Mouse (Mus musculus): ENCODE results near the gene Dnajc5. TPM values are rescaled to one million over a fixed set of nuclear protein-coding genes. Genes with fewer than 3 reads are reported as not detected.

The Dnajc5 gene
- polyA plus RNA-seq, 1 experiment from 2014 or later = 140 TPM

- WGBS = 79% methylated on average over 7 of the region's 7 CpGs
- H3K4me3 ChIP-seq = no peak overlapping the region
- no peak overlapping the region for H3K4me2 ChIP-seq
- H3K27me3 ChIP-seq = no peaks in the 10 kb centered on the region
- H3K9ac ChIP-seq = no peak overlapping the region
- no peaks in the 10 kb centered on the region for H3K9me3 ChIP-seq (replicated peaks)
- no peak overlapping the region for H3K27ac ChIP-seq
- H3K4me1 ChIP-seq = no peaks in the 10 kb centered on the region
- H3K36me3 ChIP-seq (ENCODE audit: poor library complexity, severe bottlenecking) = 0 out of 2 replicates have a peak, but pooled peaks cover 13% of the 10 kb centered on the region
- no peak for ATAC-seq
Observed at GRCm38 (mm10) chr2:181568272-181569008, 48.2 kb downstream of the Dnajc5 start.

GRCm38 (mm10) chr2:181569856-181570255 lies 49.6 kb downstream of the Dnajc5 start:
- Histone ChIP-seq H3K4me1 (no peaks in the 10 kb centered on the region), H3K9me3 (replicated peaks) (no peaks in the 10 kb centered on the region), H3K27ac (no peak overlapping the region), H3K27me3 (no peaks in the 10 kb centered on the region), H3K4me3 (no peak overlapping the region), H3K36me3 (ENCODE audit: poor library complexity, severe bottlenecking) (peaks cover 25% of the 10 kb centered on the region; the same call in 1 of the 2 replicates), H3K4me2 (no peak overlapping the region), H3K9ac (no peak overlapping the region)
- 95% methylated on average over 10 of the region's 10 CpGs for WGBS
- no peak for ATAC-seq

GRCm38 (mm10) chr2:181570375-181570774 lies 50.1 kb downstream of the Dnajc5 start:
- H3K27me3 ChIP-seq = no peaks in the 10 kb centered on the region
- no peak overlapping the region for H3K27ac ChIP-seq
- H3K9me3 ChIP-seq (replicated peaks) = no peaks in the 10 kb centered on the region
- ATAC-seq = no peak
- WGBS = 88% methylated on average over 8 of the region's 8 CpGs
- no peak overlapping the region for H3K4me2 ChIP-seq
- no peak overlapping the region for H3K9ac ChIP-seq
- no peak overlapping the region for H3K4me3 ChIP-seq
- H3K4me1 ChIP-seq = no peaks in the 10 kb centered on the region
- peaks cover 26% of the 10 kb centered on the region; the same call in 1 of the 2 replicates for H3K36me3 ChIP-seq (ENCODE audit: poor library complexity, severe bottlenecking)

GRCm38 (mm10) chr2:181570921-181571595 lies 50.8 kb downstream of the Dnajc5 start:
- H3K9ac ChIP-seq = no peak overlapping the region
- 67% methylated on average over 6 of the region's 6 CpGs for WGBS
- H3K9me3 ChIP-seq (replicated peaks) = no peaks in the 10 kb centered on the region

GRCm38 (mm10) chr2:181571941-181572670 lies 51.8 kb downstream of the Dnajc5 start:
- H3K4me3 ChIP-seq = no peak overlapping the region
- no peak overlapping the region for H3K9ac ChIP-seq
- 90% methylated on average over 11 of the region's 11 CpGs for WGBS
- H3K27ac ChIP-seq = no peak overlapping the region
- no peaks in the 10 kb centered on the region for H3K9me3 ChIP-seq (replicated peaks)
- H3K4me2 ChIP-seq = no peak overlapping the region
- no peaks in the 10 kb centered on the region for H3K27me3 ChIP-seq
- H3K4me1 ChIP-seq = no peaks in the 10 kb centered on the region
- peaks cover 26% of the 10 kb centered on the region; the same call in 1 of the 2 replicates for H3K36me3 ChIP-seq (ENCODE audit: poor library complexity, severe bottlenecking)
- no peak for ATAC-seq

More at GRCm38 (mm10) chr2:181570921-181571595, 50.8 kb downstream of the Dnajc5 start:
- Histone ChIP-seq H3K4me3 (no peak overlapping the region), H3K27ac (no peak overlapping the region), H3K4me2 (no peak overlapping the region), H3K27me3 (no peaks in the 10 kb centered on the region), H3K4me1 (no peaks in the 10 kb centered on the region), H3K36me3 (ENCODE audit: poor library complexity, severe bottlenecking) (peaks cover 26% of the 10 kb centered on the region; the same call in 1 of the 2 replicates)
- ATAC-seq = no peak

GRCm38 (mm10) chr2:181572921-181573920 lies 52.9 kb downstream of the Dnajc5 start:
- no peaks in the 10 kb centered on the region for H3K27me3 ChIP-seq
- no peaks in the 10 kb centered on the region for H3K4me1 ChIP-seq
- no peak overlapping the region for H3K27ac ChIP-seq
- peaks cover 26% of the 10 kb centered on the region; the same call in 1 of the 2 replicates for H3K36me3 ChIP-seq (ENCODE audit: poor library complexity, severe bottlenecking)
- no peak overlapping the region for H3K4me3 ChIP-seq
- H3K4me2 ChIP-seq = no peak overlapping the region
- H3K9ac ChIP-seq = no peak overlapping the region
- 90% methylated on average over 15 of the region's 15 CpGs for WGBS
- no peaks in the 10 kb centered on the region for H3K9me3 ChIP-seq (replicated peaks)
- ATAC-seq = no peak

- Histone ChIP-seq H3K9me3 (replicated peaks) (no peaks in the 10 kb centered on the region), H3K9ac (no peak overlapping the region), H3K27ac (no peak overlapping the region), H3K4me2 (no peak overlapping the region), H3K36me3 (ENCODE audit: poor library complexity, severe bottlenecking) (peaks cover 26% of the 10 kb centered on the region; the same call in 1 of the 2 replicates), H3K27me3 (no peaks in the 10 kb centered on the region), H3K4me1 (no peaks in the 10 kb centered on the region), H3K4me3 (no peak overlapping the region)
- 95% methylated on average over 9 of the region's 9 CpGs for WGBS
- no peak for ATAC-seq
Observed at GRCm38 (mm10) chr2:181573961-181574360, 53.7 kb downstream of the Dnajc5 start.

- no peak overlapping the region for H3K9ac ChIP-seq
Observed at GRCm38 (mm10) chr2:181574921-181575545, 54.7 kb downstream of the Dnajc5 start.

GRCm38 (mm10) chr2:181576613-181577012 lies 56.3 kb downstream of the Dnajc5 start:
- Histone ChIP-seq H3K36me3 (ENCODE audit: poor library complexity, severe bottlenecking) (peaks cover 26% of the 10 kb centered on the region; the same call in 1 of the 2 replicates), H3K27ac (no peak overlapping the region), H3K4me2 (no peak overlapping the region), H3K9me3 (replicated peaks) (no peaks in the 10 kb centered on the region), H3K4me3 (no peak overlapping the region), H3K27me3 (no peaks in the 10 kb centered on the region), H3K4me1 (peaks cover 11% of the 10 kb centered on the region), H3K9ac (no peak overlapping the region)
- ATAC-seq = no peak
- 91% methylated on average over 2 of the region's 2 CpGs for WGBS

More at GRCm38 (mm10) chr2:181574921-181575545, 54.7 kb downstream of the Dnajc5 start:
- Histone ChIP-seq H3K27ac (no peak overlapping the region), H3K4me2 (no peak overlapping the region), H3K4me1 (peaks cover 1% of the 10 kb centered on the region; the same call in 1 of the 2 replicates), H3K36me3 (ENCODE audit: poor library complexity, severe bottlenecking) (peaks cover 26% of the 10 kb centered on the region; the same call in 1 of the 2 replicates), H3K9me3 (replicated peaks) (no peaks in the 10 kb centered on the region), H3K27me3 (no peaks in the 10 kb centered on the region), H3K4me3 (no peak overlapping the region)
- no peak; the same call in 1 of the 2 replicates for ATAC-seq
- 93% methylated on average over 7 of the region's 7 CpGs for WGBS

GRCm38 (mm10) chr2:181577126-181577525 lies 56.8 kb downstream of the Dnajc5 start:
- H3K27me3 ChIP-seq = no peaks in the 10 kb centered on the region
- no peak overlapping the region for H3K4me2 ChIP-seq
- no peak overlapping the region for H3K4me3 ChIP-seq
- H3K4me1 ChIP-seq = peaks cover 13% of the 10 kb centered on the region
- H3K9ac ChIP-seq = no peak overlapping the region
- H3K27ac ChIP-seq = no peak overlapping the region
- no peaks in the 10 kb centered on the region for H3K9me3 ChIP-seq (replicated peaks)
- ATAC-seq = no peak
- H3K36me3 ChIP-seq (ENCODE audit: poor library complexity, severe bottlenecking) = peaks cover 26% of the 10 kb centered on the region; the same call in 1 of the 2 replicates
- WGBS = 78% methylated on average over 2 of the region's 2 CpGs

Data from forebrain, embryonic 13.5 days (tissue).